ENCODE assay signal across 26 mouse cellular contexts in the genomic region with DNA sequence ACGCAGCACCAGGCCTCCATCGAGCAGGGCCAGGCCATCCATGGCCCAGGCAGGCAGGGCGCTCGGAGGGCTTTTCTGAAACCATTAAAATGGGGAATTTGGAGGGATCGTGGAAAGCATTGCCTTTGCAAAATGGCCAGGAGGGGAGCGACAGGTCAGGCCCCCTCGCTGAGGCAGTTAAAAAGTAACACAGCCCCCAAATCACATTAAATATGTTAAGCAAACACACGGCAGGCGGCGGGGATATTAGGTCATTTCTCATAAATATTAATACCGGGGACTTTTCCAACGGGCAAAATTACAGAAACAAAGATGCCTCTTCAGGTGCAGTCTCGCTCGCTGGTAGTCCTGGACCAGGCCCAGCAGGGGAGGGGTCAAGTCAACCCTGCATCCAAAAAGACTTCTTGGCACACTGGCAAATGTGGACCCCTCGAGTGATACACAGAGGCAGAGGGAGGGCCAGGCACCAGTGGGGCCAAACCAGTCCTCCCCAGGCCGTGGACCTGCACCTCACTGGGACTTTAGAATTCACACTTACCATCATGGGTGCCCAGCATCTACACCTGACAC. TPM values are rescaled to one million over a fixed set of nuclear protein-coding genes. Genes with fewer than 3 reads are reported as not detected.
DNase-seq lines count a peak whose midpoint lies in the region; ATAC-seq and TF ChIP-seq lines count a peak whose summit lies in the region.
"Had no signal": no experiment of that assay in that cellular context is flagged by ENCODE, and none has a peak within 500 bp of the region (broad histone marks: within the 10 kb centered on the region; RNA-seq: fewer than 3 reads in every experiment).

No protein-coding gene starts in this region.

- ATAC-seq in kidney, embryonic 14.5 days (ENCODE audit: low FRiP score, low TSS enrichment), result no peak
- ATAC-seq in limb, embryonic 14.5 days (ENCODE audit: low FRiP score, low read depth), result 0 out of 2 replicates have a peak, but pooled peaks have one; percentile 8
- ATAC-seq: CD4-positive, CD25-positive, alpha-beta regulatory T cell, adult 4 months; forebrain, postnatal 0 days; intestine, embryonic 16.5 days; liver, postnatal 0 days; lung, postnatal 0 days had no signal

- peaks cover 16% of the 10 kb centered on the region for H3K27me3 ChIP-seq in heart, embryonic 10.5 days (ENCODE audit: insufficient read depth, poor library complexity, severe bottlenecking)
- no peaks in the 10 kb centered on the region for H3K27me3 ChIP-seq in kidney, embryonic 14.5 days (ENCODE audit: control insufficient read depth, insufficient read depth, low read length)
- peaks cover 17% of the 10 kb centered on the region; the same call in 1 of the 2 replicates for H3K27me3 ChIP-seq in embryonic facial prominence, embryonic 10.5 days (replicated peaks; ENCODE audit: low read depth, poor library complexity, severe bottlenecking)
- no peaks in the 10 kb centered on the region for H3K27me3 ChIP-seq in limb, embryonic 14.5 days (ENCODE audit: control insufficient read depth, insufficient read depth, low read length)
- H3K27me3 ChIP-seq: stomach, embryonic 15.5 days had no signal

- DNase-seq in heart, embryonic 10.5 days (ENCODE audit: low spot score), result peak; percentile 61
- DNase-seq in heart, postnatal 4 days, result no peak
- DNase-seq in kidney, postnatal 14 days, result peak; percentile 40
- DNase-seq in embryonic facial prominence, embryonic 10.5 days (ENCODE audit: low spot score), result no peak
- DNase-seq in limb, embryonic 14.5 days (ENCODE audit: low spot score), result peak; percentile 38
- no peak for DNase-seq in lung, postnatal 14 days
- DNase-seq: adrenal gland, postnatal 14 days; cerebellum, adult 8-10 months; forebrain, postnatal 0 days; gastrocnemius, postnatal 14 days; kidney, postnatal 25 days; liver, postnatal 0 days; thymus, adult 18-20 months had no signal

- H3K4me3 ChIP-seq in heart, embryonic 10.5 days, result no peak overlapping the region
- no peak overlapping the region for H3K4me3 ChIP-seq in kidney, embryonic 14.5 days (ENCODE audit: low read length)
- H3K4me3 ChIP-seq in embryonic facial prominence, embryonic 10.5 days, result no peak overlapping the region
- no peak overlapping the region for H3K4me3 ChIP-seq in limb, embryonic 14.5 days (replicated peaks; ENCODE audit: low read length)
- H3K4me3 ChIP-seq: heart, adult 2 months; hindbrain, embryonic 15.5 days; neural tube, embryonic 15.5 days; stomach, embryonic 15.5 days had no signal

- H3K9me3 ChIP-seq in heart, embryonic 10.5 days, result no peaks in the 10 kb centered on the region
- H3K9me3 ChIP-seq in kidney, embryonic 14.5 days (ENCODE audit: control insufficient read depth, low read length), result no peaks in the 10 kb centered on the region
- no peaks in the 10 kb centered on the region for H3K9me3 ChIP-seq in embryonic facial prominence, embryonic 10.5 days
- H3K9me3 ChIP-seq in limb, embryonic 14.5 days (ENCODE audit: control insufficient read depth, low read length), result no peaks in the 10 kb centered on the region
- H3K9me3 ChIP-seq: hindbrain, embryonic 15.5 days; neural tube, embryonic 15.5 days; stomach, embryonic 15.5 days had no signal

- no peak overlapping the region for H3K4me2 ChIP-seq in kidney, embryonic 14.5 days (replicated peaks; ENCODE audit: low read depth, low read length)
- no peak overlapping the region for H3K4me2 ChIP-seq in limb, embryonic 14.5 days (replicated peaks; ENCODE audit: low read depth, low read length, severe bottlenecking)
- H3K4me2 ChIP-seq: hindbrain, embryonic 15.5 days; liver, embryonic 11.5 days; neural tube, embryonic 15.5 days; stomach, embryonic 15.5 days had no signal

- no peak for TF ChIP-seq POLR2A in limb, embryonic 14.5 days (IDR thresholded peaks at IDR 0.05; ENCODE audit: borderline replicate concordance, extremely low read depth, insufficient read depth, insufficient read length)

- H3K9ac ChIP-seq in kidney, embryonic 14.5 days (ENCODE audit: low read depth, low read length), result no peak overlapping the region
- H3K9ac ChIP-seq in limb, embryonic 14.5 days (ENCODE audit: low read depth, low read length, severe bottlenecking), result no peak overlapping the region
- H3K9ac ChIP-seq: forebrain, postnatal 0 days; hindbrain, embryonic 15.5 days; liver, postnatal 0 days; neural tube, embryonic 15.5 days; stomach, embryonic 15.5 days had no signal

- H3K4me1 ChIP-seq in heart, embryonic 10.5 days, result peaks cover 44% of the 10 kb centered on the region
- H3K4me1 ChIP-seq in kidney, embryonic 14.5 days (ENCODE audit: control insufficient read depth, insufficient read depth, low read length), result 0 out of 2 replicates have a peak, but pooled peaks cover 4% of the 10 kb centered on the region
- H3K4me1 ChIP-seq in embryonic facial prominence, embryonic 10.5 days, result peaks cover 50% of the 10 kb centered on the region
- H3K4me1 ChIP-seq in limb, embryonic 14.5 days (ENCODE audit: control insufficient read depth, insufficient read depth, low read length), result peaks cover 67% of the 10 kb centered on the region
- H3K4me1 ChIP-seq: hindbrain, embryonic 15.5 days; stomach, embryonic 15.5 days had no signal

- no peaks in the 10 kb centered on the region for H3K36me3 ChIP-seq in heart, embryonic 10.5 days
- no peaks in the 10 kb centered on the region for H3K36me3 ChIP-seq in kidney, embryonic 14.5 days (ENCODE audit: control insufficient read depth, insufficient read depth, low read length)
- H3K36me3 ChIP-seq in embryonic facial prominence, embryonic 10.5 days (replicated peaks), result no peaks in the 10 kb centered on the region
- no peaks in the 10 kb centered on the region for H3K36me3 ChIP-seq in limb, embryonic 14.5 days (ENCODE audit: control insufficient read depth, insufficient read depth, low read length)
- H3K36me3 ChIP-seq: hindbrain, embryonic 15.5 days; neural tube, embryonic 15.5 days; stomach, embryonic 15.5 days had no signal

- 81% methylated on average over 16 of the region's 16 CpGs for WGBS in heart, embryonic 10.5 days
- WGBS in kidney, embryonic 14.5 days, result 76% methylated on average over 16 of the region's 16 CpGs
- WGBS in embryonic facial prominence, embryonic 10.5 days, result 78% methylated on average over 16 of the region's 16 CpGs
- 32% methylated on average over 16 of the region's 16 CpGs for WGBS in limb, embryonic 14.5 days

- H3K27ac ChIP-seq in heart, embryonic 10.5 days, result no peak overlapping the region
- no peak overlapping the region for H3K27ac ChIP-seq in kidney, embryonic 14.5 days (ENCODE audit: low read depth, low read length)
- H3K27ac ChIP-seq in embryonic facial prominence, embryonic 10.5 days (replicated peaks), result peak overlapping the region; percentile 54; the same call in 1 of the 2 replicates
- H3K27ac ChIP-seq in limb, embryonic 14.5 days (replicated peaks; ENCODE audit: low read depth, low read length), result peak overlapping the region; percentile 63
- H3K27ac ChIP-seq: heart, adult 2 months; hindbrain, embryonic 15.5 days; neural tube, embryonic 15.5 days; stomach, embryonic 15.5 days had no signal

RNA-seq across cellular contexts. Expression of gene Actrt2, which starts 30.4 kb away (rescaled TPM):
- not detected in 2 replicates for polyA plus RNA-seq in heart, embryonic 10.5 days (2016; fragmentation: Nextera tagmentation; extraction: Ambion mirVana)
- not detected for total RNA-seq in heart, postnatal 4 days (2021)
- not detected in 2 replicates for polyA plus RNA-seq in kidney, embryonic 14.5 days (2014; fragmentation: Nextera tagmentation; extraction: Ambion mirVana)
- not detected in 2 replicates for polyA plus RNA-seq in embryonic facial prominence, embryonic 10.5 days (2016; fragmentation: Nextera tagmentation; extraction: Ambion mirVana)
- polyA plus RNA-seq in limb, embryonic 14.5 days (2012; rRNA removed), result not detected in 2 replicates
- polyA plus RNA-seq in limb, embryonic 14.5 days (2014; fragmentation: Nextera tagmentation; extraction: Ambion mirVana), result not detected in 2 replicates
- total RNA-seq: adrenal gland, postnatal 14 days; forebrain, postnatal 0 days; gastrocnemius, postnatal 14 days; heart, adult 2 months; heart, postnatal 25 days; left cerebral cortex, postnatal 14 days; megakaryocyte progenitor cell, adult 5-6 weeks had no signal
- polyA plus RNA-seq: CD4-positive, CD25-positive, alpha-beta regulatory T cell, adult 4 months; forebrain, postnatal 0 days; heart, embryonic 14.5 days; hindbrain, embryonic 15.5 days; intestine, embryonic 16.5 days; liver, embryonic 11.5 days; liver, postnatal 0 days; lung, postnatal 0 days; neural tube, embryonic 15.5 days; stomach, embryonic 15.5 days had no signal

Comparison
In these comparisons a context has a peak if more than half of its experiments do, and no peak if none do; other contexts are left out.
1. DNase-seq: peak in heart, embryonic 10.5 days (single experiment), kidney, postnatal 14 days (single experiment) and limb, embryonic 14.5 days (single experiment); none in heart, postnatal 4 days (single experiment), embryonic facial prominence, embryonic 10.5 days (single experiment) and lung, postnatal 14 days (single experiment).
2. H3K27ac ChIP-seq: peak in embryonic facial prominence, embryonic 10.5 days (single experiment) and limb, embryonic 14.5 days (single experiment); none in heart, embryonic 10.5 days (single experiment) and kidney, embryonic 14.5 days (single experiment).